Mouse (Mus musculus): Measurements from ENCODE around the gene Sorcs2.
"Not testable (repeated sequence)": the region's sequence is repeated elsewhere in the genome, so short reads cannot be mapped to it uniquely, and the experiment has no call there.

The Sorcs2 gene

DNA sequence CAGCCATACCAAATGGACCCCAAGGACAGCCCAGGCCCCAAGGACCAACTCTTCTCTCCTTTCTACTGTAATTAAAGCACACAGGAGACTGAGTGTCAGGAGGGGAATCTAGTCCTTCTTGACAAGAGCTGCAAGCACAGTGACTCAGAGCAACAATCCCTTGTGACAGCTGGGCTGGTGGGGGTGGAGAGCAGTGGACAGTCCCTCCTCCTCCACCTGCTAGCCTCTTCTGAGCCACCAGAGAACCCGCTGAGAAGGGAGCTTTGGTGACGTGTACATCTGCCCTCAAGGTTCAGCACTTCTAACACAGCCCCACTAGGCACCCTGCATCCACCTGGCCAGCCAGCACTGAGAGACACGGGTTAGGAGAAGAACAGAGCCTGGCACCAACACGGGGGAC is 96.8 kb downstream of the Sorcs2 start:
- DNase-seq (ENCODE audit: low read depth) = no peak

- no peak for DNase-seq (ENCODE audit: low read depth)
These were observed 99.9 kb downstream of the Sorcs2 start for GRCm38 (mm10) chr5:36298049-36298448.

DNA sequence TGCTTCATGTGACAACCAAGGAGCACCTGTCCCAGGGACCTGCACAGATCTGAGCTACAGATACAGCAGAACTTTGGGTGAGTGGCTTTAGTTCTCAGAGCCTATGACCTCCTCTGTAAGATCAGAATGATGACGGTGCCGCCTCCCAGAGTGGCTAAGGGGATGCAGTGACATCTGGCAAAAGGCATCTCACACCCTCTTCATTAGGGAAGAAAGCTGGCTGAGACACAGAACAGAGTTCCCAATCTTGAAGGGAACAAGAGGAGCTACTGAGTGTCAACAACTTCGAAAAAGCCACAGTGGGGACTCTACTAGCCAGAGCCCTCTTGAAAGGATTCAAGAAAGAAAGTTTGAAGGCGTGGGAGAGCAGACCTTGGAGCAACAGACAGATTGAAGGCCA is 100.7 kb downstream of the Sorcs2 start:
- DNase-seq (ENCODE audit: low read depth) = no peak

- DNase-seq (ENCODE audit: low read depth) = no peak
These were observed 104.6 kb downstream of the Sorcs2 start for GRCm38 (mm10) chr5:36293109-36293900.

DNA sequence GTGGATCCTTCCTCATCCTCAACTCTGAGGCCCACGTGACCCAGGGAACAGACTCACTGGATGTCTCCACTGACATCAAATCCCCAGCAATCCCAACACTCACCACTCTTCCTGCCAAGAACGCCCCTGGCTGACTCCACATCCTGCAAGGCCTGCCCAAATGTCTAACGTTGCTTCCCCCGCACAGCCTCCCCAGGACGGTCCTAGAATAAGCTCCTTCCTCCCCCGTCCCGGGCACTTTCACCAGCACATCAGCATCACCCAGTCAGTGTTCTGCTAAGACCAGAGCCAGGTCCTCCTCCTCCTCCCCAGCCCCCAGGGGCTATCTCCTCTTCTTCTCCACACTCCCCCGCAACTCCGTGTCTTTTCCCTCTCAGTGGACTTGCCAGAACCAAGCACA is 105.6 kb downstream of the Sorcs2 start:
- no peak for DNase-seq (ENCODE audit: low read depth)

DNA sequence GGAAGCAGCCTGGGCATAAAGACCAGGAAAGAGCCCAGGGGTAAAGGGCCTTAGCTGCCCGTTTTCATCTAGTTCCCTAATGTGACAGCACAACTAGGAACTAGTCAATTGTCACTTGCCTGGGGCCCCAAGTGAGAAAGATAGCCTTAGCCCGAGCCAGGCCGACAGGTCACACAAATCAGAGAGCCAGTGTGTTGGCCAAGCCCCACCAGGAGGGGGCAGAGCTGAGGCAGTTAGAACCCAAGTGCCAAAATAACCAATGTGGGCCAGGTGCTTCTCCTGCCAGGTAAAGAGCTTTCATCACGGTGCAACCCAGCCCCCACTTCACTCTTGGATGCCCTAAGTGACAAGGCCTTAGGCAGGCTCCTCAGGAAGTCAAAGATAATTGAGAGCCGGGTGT is 106.7 kb downstream of the Sorcs2 start:
- peak; percentile 66 for DNase-seq (ENCODE audit: low read depth)

DNA sequence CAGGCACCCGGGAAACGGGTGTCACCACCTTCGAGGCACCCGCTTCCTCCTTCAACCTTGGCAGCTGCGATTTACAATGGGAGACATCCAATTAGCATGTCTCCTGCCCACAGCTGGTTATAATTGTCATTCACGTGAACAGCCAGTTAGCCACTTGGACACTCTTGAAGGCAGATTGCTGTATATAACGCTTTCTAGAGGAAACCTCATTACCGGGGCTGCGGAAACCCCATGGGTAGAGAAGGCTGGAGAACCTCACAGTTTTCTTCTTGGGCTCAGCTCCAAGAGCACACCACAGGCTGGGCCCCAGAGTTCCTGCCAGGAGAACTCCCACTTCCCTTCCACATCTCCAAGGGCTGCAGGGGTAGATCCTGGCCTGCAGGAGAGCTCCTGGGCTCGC is 112.5 kb downstream of the Sorcs2 start:
- DNase-seq (ENCODE audit: low read depth) = no peak

DNA sequence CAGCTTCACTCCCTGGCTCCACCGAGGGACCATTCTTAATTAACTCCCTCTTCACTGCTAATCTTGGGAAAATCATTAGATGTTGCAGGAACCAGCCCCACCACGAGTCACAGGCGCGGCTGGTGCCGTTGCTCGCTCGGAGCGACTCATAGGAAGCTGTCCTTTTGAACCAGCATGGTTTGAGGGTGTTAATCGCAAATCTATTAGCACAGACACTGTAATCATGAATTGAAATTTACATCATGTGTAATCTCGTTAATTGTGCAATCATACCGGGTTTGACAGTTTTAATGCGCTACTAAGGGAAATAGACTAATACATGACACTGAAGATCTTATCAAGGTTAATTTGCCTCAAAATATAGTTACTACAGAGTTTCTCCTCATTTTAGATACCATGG is 118.0 kb downstream of the Sorcs2 start:
- no peak for DNase-seq (ENCODE audit: low read depth)

DNA sequence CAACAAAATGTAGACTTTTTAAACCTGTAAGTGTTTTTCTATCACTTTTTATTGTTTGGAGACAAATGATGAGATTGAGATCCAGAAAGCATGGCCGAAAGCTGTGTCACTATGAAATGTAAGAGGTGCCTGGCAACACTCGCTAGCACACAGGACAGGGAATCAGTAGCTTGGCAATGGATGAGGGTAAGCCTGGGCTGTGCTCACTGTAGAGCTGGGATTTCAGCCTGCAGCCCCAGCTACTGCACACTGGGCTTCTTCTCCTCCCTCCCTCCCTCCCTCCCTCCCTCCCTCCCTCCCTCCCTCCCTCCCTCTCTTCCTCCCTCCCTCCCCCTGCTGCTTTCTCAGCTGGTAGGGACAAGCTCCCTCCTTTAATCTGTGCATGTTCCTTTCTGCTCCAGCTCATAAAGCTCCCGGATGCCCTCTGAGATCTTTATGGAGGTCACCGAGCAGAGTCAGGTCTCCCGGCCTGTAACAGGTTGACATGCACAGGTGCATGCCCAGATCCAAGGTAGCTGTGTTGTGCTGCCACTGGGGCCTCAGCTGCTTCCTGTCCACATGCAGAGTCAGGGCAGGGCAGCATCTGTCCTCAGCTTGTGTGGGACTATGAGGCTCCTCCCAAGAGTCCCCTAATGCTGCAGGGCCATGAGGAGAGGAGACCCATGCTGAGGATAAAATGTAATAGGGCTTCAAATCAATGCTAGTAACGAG is 123.1 kb downstream of the Sorcs2 start:
- no peak for DNase-seq (ENCODE audit: low read depth)

- no peak for DNase-seq (ENCODE audit: low read depth)
These were observed 130.7 kb downstream of the Sorcs2 start for GRCm38 (mm10) chr5:36267194-36267769.

- no peak for DNase-seq (ENCODE audit: low read depth)
These were observed 137.1 kb downstream of the Sorcs2 start for GRCm38 (mm10) chr5:36260862-36261261.

DNA sequence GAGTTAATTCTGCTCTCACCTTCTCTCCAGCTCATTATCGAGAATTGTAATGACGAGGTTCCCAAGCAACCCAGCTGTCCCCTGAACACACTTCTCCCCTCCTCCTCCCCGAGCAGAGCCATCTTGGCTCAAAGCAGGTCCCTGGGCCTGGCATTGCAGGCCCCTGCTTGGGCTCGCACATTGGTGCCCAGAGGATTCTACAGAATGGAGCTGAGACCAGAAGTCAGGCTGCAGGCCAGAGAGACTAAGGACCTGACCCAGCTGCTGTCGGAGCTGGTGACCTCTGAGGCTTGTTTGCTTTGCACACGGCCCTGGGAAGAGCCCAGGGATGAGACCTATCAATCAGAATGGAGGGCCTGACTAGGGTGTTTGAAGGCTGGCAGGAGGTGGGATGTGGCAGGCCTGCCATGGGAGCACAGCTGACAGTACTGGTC is 138.2 kb downstream of the Sorcs2 start:
- DNase-seq (ENCODE audit: low read depth) = no peak

GRCm38 (mm10) chr5:36258387-36259181 is 139.4 kb downstream of the Sorcs2 start:
- no peak for DNase-seq (ENCODE audit: low read depth)

- no peak for DNase-seq (ENCODE audit: low read depth)
These were observed 140.9 kb downstream of the Sorcs2 start for GRCm38 (mm10) chr5:36257008-36257407.

DNA sequence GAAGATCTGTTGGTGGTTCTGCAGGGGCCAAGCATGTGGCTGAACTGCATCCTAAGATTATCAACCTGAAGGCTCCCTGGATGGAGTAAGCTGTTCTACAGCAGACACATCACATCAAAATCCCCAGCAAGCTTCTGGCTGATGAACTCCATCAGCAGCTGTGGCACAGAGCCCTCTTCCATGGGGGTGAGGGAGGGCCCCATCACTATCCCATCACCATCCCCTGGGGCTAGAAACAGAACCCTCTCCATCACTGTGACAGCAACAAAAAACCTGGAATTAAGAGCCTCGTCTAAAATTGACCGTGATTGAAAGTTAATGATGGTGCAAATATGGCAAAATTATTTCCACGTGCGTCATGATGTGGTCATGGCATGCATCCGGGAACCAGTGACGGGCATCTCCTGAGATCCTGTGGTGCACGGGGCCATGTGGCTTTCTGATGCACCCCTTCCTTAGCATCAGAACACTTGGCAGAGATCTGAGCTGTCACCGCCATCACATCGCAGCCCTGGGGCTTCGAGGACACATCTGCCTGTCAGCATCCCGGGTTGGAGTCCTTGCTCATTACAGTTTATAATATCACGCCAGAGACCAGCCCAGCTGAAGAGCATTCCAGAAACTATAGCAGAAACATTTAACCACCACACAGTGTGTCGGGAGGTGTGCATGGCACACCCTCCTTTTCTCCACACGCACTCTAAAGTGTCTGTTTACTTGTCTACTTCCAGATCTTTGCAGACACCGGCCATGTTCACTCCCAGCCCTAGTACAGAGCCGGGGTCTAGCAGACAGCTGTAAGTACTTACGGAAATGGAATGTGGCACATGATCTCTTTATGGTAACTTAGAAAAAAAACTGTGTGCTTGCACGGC is 143.1 kb downstream of the Sorcs2 start:
- DNase-seq (ENCODE audit: low read depth) = no peak

GRCm38 (mm10) chr5:36252746-36253504 is 145.0 kb downstream of the Sorcs2 start:
- DNase-seq (ENCODE audit: low read depth) = no peak

GRCm38 (mm10) chr5:36248022-36248421 is 149.9 kb downstream of the Sorcs2 start:
- no peak for DNase-seq (ENCODE audit: low read depth)

DNA sequence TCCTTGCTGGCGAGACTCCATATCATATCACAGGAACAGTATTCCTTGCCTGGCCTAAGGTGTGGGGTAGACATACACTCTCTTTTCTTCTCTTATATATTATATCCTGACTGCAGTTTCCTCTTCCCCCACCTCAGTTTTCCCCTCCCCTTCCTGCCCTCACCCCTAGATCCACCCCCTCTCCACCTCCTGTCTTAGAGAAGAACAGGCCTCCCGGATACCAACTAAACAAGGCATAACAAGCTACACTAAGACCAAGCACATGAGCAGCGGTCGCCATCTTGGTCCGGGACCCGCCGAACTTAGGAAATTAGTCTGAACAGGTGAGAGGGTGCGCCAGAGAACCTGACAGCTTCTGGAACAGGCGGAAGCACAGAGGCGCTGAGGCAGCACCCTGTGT is 160.4 kb downstream of the Sorcs2 start:
- not testable (repeated sequence) for DNase-seq (ENCODE audit: low read depth)

DNA sequence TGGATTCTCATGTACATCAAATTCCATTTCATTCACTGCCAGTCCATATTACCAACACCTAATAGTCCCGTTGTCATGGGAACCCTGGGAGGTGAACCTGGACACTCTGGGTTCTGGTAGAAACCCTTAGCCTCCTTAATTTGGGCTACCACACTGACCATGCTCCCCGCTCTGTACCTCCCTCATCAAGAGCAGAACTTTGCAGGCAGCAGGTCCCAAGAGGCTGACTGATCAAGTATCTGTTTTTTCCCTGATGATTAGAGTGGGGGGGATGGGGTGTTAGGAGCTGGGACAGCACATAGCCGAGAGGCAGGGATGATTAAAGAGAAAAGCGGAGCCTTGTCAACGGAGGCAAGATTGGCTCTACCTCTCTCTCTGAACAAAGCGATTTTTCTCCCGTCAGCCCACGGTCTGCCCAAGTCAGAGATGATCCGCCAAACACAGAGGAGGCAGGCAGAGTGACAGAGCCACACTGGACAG is 167.6 kb downstream of the Sorcs2 start:
- no peak for DNase-seq (ENCODE audit: low read depth)

Data from naive thymus-derived CD4-positive, alpha-beta T cell, adult 2 months (primary cell).